Mouse (Mus musculus) skeletal muscle tissue, adult 2 months (tissue): ENCODE results near the gene Cgas.
"Not testable (repeated sequence)": the region's sequence is repeated elsewhere in the genome, so short reads cannot be mapped to it uniquely, and the experiment has no call there.

Experiments
- DNase-seq: peaks from one replicate; pipeline ENCODE4 v3.0.0-alpha.2; 2012; ENCODE audit warnings: low read depth, low spot score

Cgas gene

DNA sequence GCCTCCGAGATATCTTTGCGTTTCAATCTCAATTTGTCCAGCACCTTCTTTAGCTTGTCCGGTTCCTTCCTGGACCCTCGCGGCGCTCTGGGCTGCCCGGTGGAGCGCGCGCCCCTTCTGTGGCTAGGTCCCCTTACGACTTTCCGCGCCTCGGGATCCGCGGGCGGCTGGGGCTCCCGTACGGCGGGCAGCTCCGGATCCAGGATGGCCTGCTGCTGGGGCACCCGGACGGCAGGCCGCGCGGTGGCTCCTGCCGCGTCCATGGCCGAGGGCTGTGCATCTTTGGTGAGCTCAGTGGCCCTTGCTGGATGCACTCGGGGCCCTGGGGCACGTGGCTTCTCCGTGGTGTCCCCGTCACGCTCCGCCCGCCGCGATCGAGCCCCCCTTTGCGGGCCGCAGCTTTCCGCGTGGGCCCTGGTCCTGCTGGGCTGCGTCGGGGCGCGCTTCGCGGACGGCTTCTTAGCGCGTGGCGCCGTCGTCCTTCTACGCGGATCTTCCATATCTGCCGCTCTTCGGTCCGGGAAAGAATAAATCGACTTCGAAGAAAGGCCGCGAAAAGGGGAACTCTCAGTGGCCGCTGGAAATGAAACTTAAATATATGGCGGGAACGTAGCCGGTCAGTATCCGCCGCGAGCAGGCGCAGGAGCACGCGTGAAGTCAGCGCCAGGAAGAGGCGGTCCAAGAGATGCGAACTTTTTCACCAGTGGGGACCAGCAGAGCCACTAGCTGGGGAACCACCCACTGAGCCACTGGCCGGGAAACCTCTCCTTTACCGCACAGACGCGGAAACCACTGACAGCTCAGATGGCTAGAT lies at the start of gene Cgas:
Cgas (minus strand) TSS at position 659 of the 814 bp plus-strand sequence.
- DNase-seq, result peak; percentile 58

DNA sequence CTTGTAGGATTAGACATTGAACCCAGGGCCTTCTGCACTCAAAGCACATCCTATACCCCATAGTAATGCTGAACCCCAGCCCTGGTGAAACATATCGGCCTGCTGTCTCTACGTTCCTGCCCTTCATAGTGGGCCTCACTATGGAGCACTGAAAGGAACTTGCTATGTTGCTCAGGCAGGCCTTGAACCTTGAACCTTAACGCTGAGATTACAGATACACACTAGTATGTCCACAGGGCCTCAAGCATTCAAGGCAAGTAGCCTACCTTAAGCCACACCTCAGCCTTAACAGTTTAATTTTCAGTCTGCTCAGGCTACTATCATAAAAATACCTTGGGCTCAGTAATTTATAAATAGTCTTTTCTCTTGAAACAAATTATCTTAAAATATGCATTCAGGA lies 49.2 kb upstream of the Cgas start:
- no peak for DNase-seq

GRCm38 (mm10) chr9:78491169-78491568 lies 48.1 kb upstream of the Cgas start:
- no peak for DNase-seq

- peak; percentile 24 for DNase-seq
These were observed 45.9 kb upstream of the Cgas start, which contains the start of gene Eef1a1 for GRCm38 (mm10) chr9:78488890-78489420. TSS of gene Eef1a1 (minus strand) at chr9:78489151.

- not testable (repeated sequence) for DNase-seq
These were observed 45.0 kb upstream of the Cgas start for GRCm38 (mm10) chr9:78488021-78488420.

DNA sequence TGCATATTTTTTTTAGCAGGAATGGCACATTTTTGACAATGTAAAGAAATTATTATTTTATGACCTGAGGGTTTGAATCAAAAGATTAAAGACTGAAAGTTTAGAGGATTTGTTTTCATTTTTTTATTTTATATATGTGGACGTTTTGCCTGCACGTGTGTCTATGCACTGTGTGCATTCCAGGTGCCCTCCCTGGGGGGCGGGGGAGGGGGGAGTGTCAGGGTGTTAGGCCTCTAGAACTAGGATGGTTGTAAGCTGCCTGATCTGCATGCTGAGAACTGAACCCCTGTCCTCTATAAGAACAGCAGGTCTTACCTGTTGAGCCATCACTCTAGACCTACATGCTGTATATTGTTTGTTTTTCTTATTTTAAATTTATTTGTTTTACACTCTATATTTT lies 41.6 kb upstream of the Cgas start:
- no peak for DNase-seq

DNA sequence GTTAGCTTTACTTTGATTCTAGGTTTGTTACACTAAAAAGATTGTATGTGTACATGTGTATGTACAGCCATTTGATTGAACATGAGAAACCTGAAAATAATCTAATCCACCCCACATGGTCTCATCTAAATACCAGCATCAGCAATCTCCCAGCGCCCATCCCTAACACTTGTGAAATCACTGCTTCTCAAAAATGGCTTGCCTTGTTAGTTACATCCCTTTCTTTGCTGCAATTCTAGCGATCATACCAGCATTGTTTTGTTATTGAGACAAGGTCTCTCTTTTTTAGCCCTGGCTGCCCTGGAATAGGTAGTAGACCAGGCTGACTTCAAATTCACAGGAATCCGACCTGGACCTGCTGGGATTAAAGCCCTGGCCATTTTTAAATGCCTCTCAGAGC lies 39.3 kb upstream of the Cgas start:
- no peak for DNase-seq

- peak; percentile 97 for DNase-seq
These were observed 38.6 kb upstream of the Cgas start for GRCm38 (mm10) chr9:78481423-78482331.

- peak; percentile 58 for DNase-seq
These were observed 37.8 kb upstream of the Cgas start for GRCm38 (mm10) chr9:78480706-78481358.

DNA sequence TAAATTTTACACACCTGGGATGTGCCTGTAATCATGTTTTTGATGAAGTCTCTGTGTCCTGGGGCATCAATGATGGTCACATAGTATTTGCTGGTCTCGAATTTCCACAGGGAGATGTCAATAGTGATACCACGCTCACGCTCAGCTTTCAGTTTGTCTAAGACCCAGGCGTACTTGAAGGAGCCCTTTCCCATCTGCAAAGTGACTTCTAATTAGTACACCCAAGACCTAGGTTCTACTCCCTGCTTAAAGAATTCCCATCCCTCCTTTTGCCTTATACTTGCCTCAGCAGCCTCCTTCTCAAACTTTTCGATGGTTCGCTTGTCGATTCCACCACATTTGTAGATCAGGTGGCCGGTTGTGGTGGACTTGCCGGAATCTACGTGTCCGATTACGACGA lies 37.2 kb upstream of the Cgas start:
- not testable (repeated sequence) for DNase-seq

DNA sequence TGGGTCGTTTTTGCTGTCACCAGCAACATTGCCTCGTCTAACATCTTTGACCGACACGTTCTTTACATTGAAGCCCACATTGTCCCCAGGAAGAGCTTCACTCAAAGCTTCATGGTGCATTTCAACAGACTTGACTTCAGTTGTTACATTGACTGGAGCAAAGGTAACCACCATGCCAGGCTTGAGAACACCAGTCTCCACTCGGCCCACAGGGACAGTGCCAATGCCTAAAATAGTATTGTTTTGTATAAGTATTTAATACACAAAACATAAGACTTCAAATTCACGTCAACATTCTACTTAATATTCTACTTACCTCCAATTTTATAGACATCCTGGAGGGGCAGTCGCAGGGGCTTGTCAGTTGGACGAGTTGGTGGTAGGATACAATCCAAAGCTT lies 36.3 kb upstream of the Cgas start:
- DNase-seq, result not testable (repeated sequence)

GRCm38 (mm10) chr9:78478009-78478605 lies 35.1 kb upstream of the Cgas start:
- not testable (repeated sequence) for DNase-seq

- DNase-seq, result no peak
These were observed 34.0 kb upstream of the Cgas start for GRCm38 (mm10) chr9:78477021-78477551.

GRCm38 (mm10) chr9:78476531-78477020 lies 33.5 kb upstream of the Cgas start:
- DNase-seq, result no peak

- DNase-seq, result no peak
These were observed 32.8 kb upstream of the Cgas start for GRCm38 (mm10) chr9:78475873-78476272.

DNA sequence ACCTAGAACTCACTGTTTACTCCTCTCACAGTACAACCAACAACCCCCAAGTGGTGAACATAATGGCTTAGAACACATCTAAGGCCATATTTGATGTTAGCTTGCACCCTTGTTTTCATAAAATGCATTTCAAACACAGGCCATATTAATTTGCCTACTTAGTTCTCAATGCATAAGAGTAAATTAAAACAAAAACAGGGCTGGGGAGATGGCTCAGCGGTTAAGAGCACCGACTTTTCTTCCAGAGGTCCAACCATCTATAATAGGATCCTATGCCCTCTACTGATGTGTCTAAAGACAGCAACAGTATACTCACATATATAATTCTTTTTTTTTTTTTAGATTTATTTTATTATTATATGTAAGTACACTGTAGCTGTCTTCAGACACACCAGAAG lies 32.3 kb upstream of the Cgas start:
- DNase-seq, result no peak

DNA sequence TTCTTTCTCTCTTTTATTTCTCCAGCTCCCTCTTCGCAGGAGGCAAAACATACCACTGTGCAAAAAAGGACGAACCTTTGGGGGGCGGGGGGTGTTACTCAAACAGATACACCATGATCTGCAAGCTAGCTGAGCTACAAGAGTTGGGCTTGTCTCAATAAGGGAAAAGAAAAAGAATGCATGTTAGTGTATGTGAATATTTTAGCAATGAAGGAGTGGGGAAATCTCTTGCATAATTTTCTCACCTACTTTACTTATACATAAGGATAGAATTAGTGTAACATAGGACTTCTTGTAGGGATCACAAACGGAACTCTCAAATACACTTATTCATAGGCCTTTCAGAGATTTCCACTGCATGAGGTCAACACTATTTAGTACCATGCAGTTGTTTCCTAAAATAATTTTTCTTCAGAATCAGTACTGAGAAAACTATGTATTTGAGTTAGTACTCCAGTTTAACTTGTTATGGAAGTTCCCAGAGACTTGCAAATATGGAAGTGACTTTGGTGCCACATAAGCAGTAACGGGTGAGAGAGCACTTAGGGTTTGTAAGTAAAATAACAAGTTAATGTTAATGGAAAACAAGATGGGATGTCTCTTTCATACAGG lies 31.8 kb upstream of the Cgas start:
- DNase-seq, result no peak

- DNase-seq, result no peak
These were observed 31.2 kb upstream of the Cgas start for GRCm38 (mm10) chr9:78474270-78474669.

DNA sequence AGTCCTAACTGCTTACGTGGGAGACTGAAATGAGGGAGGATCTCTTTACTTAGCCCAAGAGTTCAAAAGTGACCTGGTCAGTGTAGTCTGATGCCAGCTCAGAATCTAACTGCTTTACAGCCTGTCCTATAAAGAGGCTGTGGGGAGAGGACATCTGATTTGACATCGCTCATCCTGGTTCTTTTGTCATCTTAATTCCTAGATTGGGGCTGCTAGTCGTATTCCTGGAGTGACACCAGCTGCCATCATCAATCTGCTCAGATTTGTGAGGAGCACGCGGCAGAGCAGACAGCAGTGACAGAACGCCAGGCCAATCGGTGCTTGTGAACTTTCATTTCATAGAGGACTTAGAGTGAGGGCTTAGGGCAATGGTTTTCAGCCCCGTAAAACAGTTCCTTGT lies 30.6 kb upstream of the Cgas start:
- no peak for DNase-seq

- no peak for DNase-seq
These were observed 22.7 kb upstream of the Cgas start for GRCm38 (mm10) chr9:78465725-78466124.
